Mouse (Mus musculus): ENCODE results near the gene Srcin1.

DNA sequence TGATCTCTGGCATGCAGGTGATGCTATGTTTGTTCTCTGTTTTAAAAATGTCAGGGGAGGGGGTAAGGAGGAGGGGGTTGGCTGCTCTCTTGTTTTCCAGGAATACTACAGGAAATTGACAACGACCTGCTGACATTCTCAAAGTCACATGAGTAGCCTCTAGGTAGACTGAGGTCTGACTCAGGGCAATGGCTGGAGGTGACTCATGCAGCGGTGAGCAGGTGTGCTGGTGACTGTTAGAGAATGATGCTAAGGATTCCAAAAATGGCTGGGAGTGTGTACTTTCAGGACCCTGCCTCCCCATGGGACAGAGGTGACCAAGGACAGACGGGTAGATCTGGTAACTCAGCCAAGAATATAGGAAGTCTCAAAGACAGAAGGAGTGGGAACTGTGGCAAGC lies 67.8 kb downstream of the Srcin1 start:
- TF ChIP-seq CTCF (IDR thresholded peaks at IDR 0.05; ENCODE audit: low read depth), result no peak
- no peak for TF ChIP-seq EP300 (IDR thresholded peaks at IDR 0.05; ENCODE audit: low read depth)

All from heart, postnatal 0 days (tissue).